Mouse (Mus musculus) olfactory bulb, adult 2 months (tissue): ENCODE results near the gene S100a10. TPM values are rescaled to one million over a fixed set of nuclear protein-coding genes. Genes with fewer than 3 reads are reported as not detected.
"Not testable (repeated sequence)": the region's sequence is repeated elsewhere in the genome, so short reads cannot be mapped to it uniquely, and the experiment has no call there.

Experiments used
- H3K27ac ChIP-seq: fragments of 200-500 bp; 2 replicates; pipeline ENCODE4 v1.5.1; 2012; ENCODE audit warnings: low read depth, low read length; ENCODE audit not compliant: insufficient read depth
- H3K4me1 ChIP-seq: fragments of 200-500 bp; 2 replicates; pipeline ENCODE4 v1.6.1; 2012; ENCODE audit warnings: low read length; ENCODE audit not compliant: control insufficient read depth, insufficient read depth
- H3K4me3 ChIP-seq: fragments of 200-500 bp; 2 replicates; pipeline ENCODE4 v1.5.1; 2012; ENCODE audit warnings: mild to moderate bottlenecking, low read depth, low read length, moderate library complexity; ENCODE audit not compliant: insufficient read depth
- CTCF ChIP-seq: fragments of 200-500 bp; IDR thresholded peaks from 2 replicates; pipeline ENCODE4 v1.5.1; 2012; ENCODE audit warnings: low read depth, mild to moderate bottlenecking, low read length, moderate library complexity; ENCODE audit not compliant: insufficient read depth
- POLR2A ChIP-seq: fragments of 200-500 bp; IDR thresholded peaks from 2 replicates; pipeline ENCODE4 v1.6.1; 2012; ENCODE audit warnings: mild to moderate bottlenecking, low read depth, low read length, moderate library complexity; ENCODE audit not compliant: insufficient read depth
- WGBS: fragments of 180-500 bp; shearing (Covaris S2); methylation state at CpG from one replicate; pipeline ENCODE4 v1.1.7; 2018; 5-methylcytosine and 5-hydroxymethylcytosine counted together
- polyA plus RNA-seq: library from polyadenylated mRNA; stranded (reverse); fragments of >200 nt; gene quantifications from 2 replicates; pipeline ENCODE4 v1.2.4, GENCODE M21; 2012; ENCODE audit warnings: low replicate concordance; ENCODE audit not compliant: missing spikeins, insufficient read depth, insufficient read length

The S100a10 gene
- polyA plus RNA-seq, 1 experiment = not detected

GRCm38 (mm10) chr3:93590256-93590655, 35.4 kb downstream of the S100a10 start:
- Histone ChIP-seq H3K4me3 (no peak overlapping the region), H3K27ac (no peak overlapping the region), H3K4me1 (peaks cover 3% of the 10 kb centered on the region)
- TF ChIP-seq POLR2A (no peak), CTCF (no peak)
- 94% methylated on average over 1 of the region's 1 CpGs for WGBS

- H3K27ac ChIP-seq = no peak overlapping the region
- TF ChIP-seq POLR2A (no peak), CTCF (no peak)
- WGBS = 91% methylated on average over 2 of the region's 2 CpGs
Measured at GRCm38 (mm10) chr3:93592100-93592499, 37.2 kb downstream of the S100a10 start.

GRCm38 (mm10) chr3:93592976-93593375, 38.1 kb downstream of the S100a10 start:
- Histone ChIP-seq H3K4me1 (peaks cover 6% of the 10 kb centered on the region), H3K27ac (no peak overlapping the region), H3K4me3 (no peak overlapping the region)
- TF ChIP-seq CTCF (no peak), POLR2A (no peak)
- 79% methylated on average over 4 of the region's 4 CpGs for WGBS

More at GRCm38 (mm10) chr3:93592100-93592499, 37.2 kb downstream of the S100a10 start:
- Histone ChIP-seq H3K4me3 (no peak overlapping the region), H3K4me1 (peaks cover 5% of the 10 kb centered on the region)

GRCm38 (mm10) chr3:93593512-93593911, 38.6 kb downstream of the S100a10 start:
- peaks cover 9% of the 10 kb centered on the region for H3K4me1 ChIP-seq
- no peak overlapping the region for H3K4me3 ChIP-seq
- WGBS = 64% methylated on average over 1 of the region's 1 CpGs

GRCm38 (mm10) chr3:93596632-93597031, 41.8 kb downstream of the S100a10 start:
- WGBS = 93% methylated on average over 1 of the region's 1 CpGs
- TF ChIP-seq CTCF = no peak
- no peak for TF ChIP-seq POLR2A

More at GRCm38 (mm10) chr3:93593512-93593911, 38.6 kb downstream of the S100a10 start:
- no peak overlapping the region for H3K27ac ChIP-seq
- TF ChIP-seq CTCF (no peak), POLR2A (no peak)

GRCm38 (mm10) chr3:93597221-93597913, 42.5 kb downstream of the S100a10 start:
- 15% methylated on average over 5 of the region's 5 CpGs for WGBS
- Histone ChIP-seq H3K4me1 (peaks cover 6% of the 10 kb centered on the region; the same call in 1 of the 2 replicates), H3K4me3 (no peak overlapping the region), H3K27ac (peak overlapping the region; percentile 65)
- no peak for TF ChIP-seq POLR2A
- no peak for TF ChIP-seq CTCF

More at GRCm38 (mm10) chr3:93596632-93597031, 41.8 kb downstream of the S100a10 start:
- peaks cover 6% of the 10 kb centered on the region; the same call in 1 of the 2 replicates for H3K4me1 ChIP-seq
- peak overlapping the region; percentile 86; the same call in 1 of the 2 replicates for H3K27ac ChIP-seq
- no peak overlapping the region for H3K4me3 ChIP-seq

- H3K27ac ChIP-seq = peak overlapping the region; percentile 52
- no peak overlapping the region for H3K4me3 ChIP-seq
- peaks cover 6% of the 10 kb centered on the region; the same call in 1 of the 2 replicates for H3K4me1 ChIP-seq
- TF ChIP-seq CTCF (no peak), POLR2A (no peak)
- WGBS = 76% methylated on average over 7 of the region's 7 CpGs
Measured at GRCm38 (mm10) chr3:93597970-93598369, 43.1 kb downstream of the S100a10 start.

GRCm38 (mm10) chr3:93600206-93600605, 45.3 kb downstream of the S100a10 start:
- 96% methylated on average over 2 of the region's 2 CpGs for WGBS
- H3K27ac ChIP-seq = no peak overlapping the region
- peaks cover 6% of the 10 kb centered on the region; the same call in 1 of the 2 replicates for H3K4me1 ChIP-seq
- H3K4me3 ChIP-seq = no peak overlapping the region
- TF ChIP-seq CTCF (no peak), POLR2A (no peak)

GRCm38 (mm10) chr3:93601903-93602302, 47.0 kb downstream of the S100a10 start:
- TF ChIP-seq CTCF = no peak
- no peak for TF ChIP-seq POLR2A
- WGBS = 95% methylated on average over 1 of the region's 1 CpGs

GRCm38 (mm10) chr3:93608970-93609369, 54.1 kb downstream of the S100a10 start:
- not testable (repeated sequence) for H3K4me3 ChIP-seq, H3K27ac ChIP-seq, H3K4me1 ChIP-seq

More at GRCm38 (mm10) chr3:93601903-93602302, 47.0 kb downstream of the S100a10 start:
- peaks cover 4% of the 10 kb centered on the region; the same call in 1 of the 2 replicates for H3K4me1 ChIP-seq
- no peak overlapping the region for H3K27ac ChIP-seq
- no peak overlapping the region for H3K4me3 ChIP-seq
